Mouse (Mus musculus) liver, embryonic 12.5 days (tissue): ENCODE results near the gene Moxd1. TPM values are rescaled to one million over a fixed set of nuclear protein-coding genes. Genes with fewer than 3 reads are reported as not detected.

ENCODE experiments used
- ATAC-seq: fragments of 200-750 bp; cut with Nextera tagmentation; 2 replicates; pipeline ENCODE4 v1.8.0; 2017; ENCODE audit warnings: moderate number of reproducible peaks, mild to moderate bottlenecking, moderate library complexity
- H3K27ac ChIP-seq: fragments of 300-500 bp; sonication (generic); 2 replicates; pipeline ENCODE4 v1.5.1; 2016; ENCODE audit warnings: mild to moderate bottlenecking
- H3K27me3 ChIP-seq: fragments of 300-500 bp; sonication (generic); replicated peaks from 2 replicates; pipeline ENCODE4 v1.6.1; 2016; ENCODE audit warnings: mild to moderate bottlenecking, moderate library complexity
- H3K36me3 ChIP-seq: fragments of 300-500 bp; sonication (generic); 2 replicates; pipeline ENCODE4 v1.6.1; 2016; ENCODE audit warnings: mild to moderate bottlenecking, moderate library complexity
- H3K4me1 ChIP-seq: fragments of 300-500 bp; sonication (generic); 2 replicates; pipeline ENCODE4 v1.6.1; 2016
- H3K4me2 ChIP-seq: fragments of 300-500 bp; sonication (generic); 2 replicates; pipeline ENCODE4 v1.6.1; 2016; ENCODE audit warnings: mild to moderate bottlenecking, moderate library complexity
- H3K4me3 ChIP-seq: fragments of 300-500 bp; sonication (generic); 2 replicates; pipeline ENCODE4 v1.5.1; 2016; ENCODE audit warnings: mild to moderate bottlenecking, moderate library complexity
- H3K9ac ChIP-seq: fragments of 300-500 bp; sonication (generic); 2 replicates; pipeline ENCODE4 v1.6.1; 2016; ENCODE audit warnings: mild to moderate bottlenecking, moderate library complexity
- H3K9me3 ChIP-seq: fragments of 300-500 bp; sonication (generic); replicated peaks from 2 replicates; pipeline ENCODE4 v1.6.1; 2016; ENCODE audit warnings: mild to moderate bottlenecking, moderate library complexity
- WGBS: fragments of 180-500 bp; shearing (Covaris S2); methylation state at CpG from one replicate; pipeline ENCODE4 v1.1.7; 2016; ENCODE audit not compliant: insufficient replicate concordance; 5-methylcytosine and 5-hydroxymethylcytosine counted together
- polyA plus RNA-seq: library from polyadenylated mRNA; unstranded; fragments of >200 nt; fragmentation: Nextera tagmentation; extraction: Ambion mirVana; gene quantifications from 2 replicates; pipeline ENCODE4 v1.2.1, GENCODE M21; 2016

Moxd1 gene
- polyA plus RNA-seq, 1 experiment from 2014 or later, result 1.0 TPM

DNA sequence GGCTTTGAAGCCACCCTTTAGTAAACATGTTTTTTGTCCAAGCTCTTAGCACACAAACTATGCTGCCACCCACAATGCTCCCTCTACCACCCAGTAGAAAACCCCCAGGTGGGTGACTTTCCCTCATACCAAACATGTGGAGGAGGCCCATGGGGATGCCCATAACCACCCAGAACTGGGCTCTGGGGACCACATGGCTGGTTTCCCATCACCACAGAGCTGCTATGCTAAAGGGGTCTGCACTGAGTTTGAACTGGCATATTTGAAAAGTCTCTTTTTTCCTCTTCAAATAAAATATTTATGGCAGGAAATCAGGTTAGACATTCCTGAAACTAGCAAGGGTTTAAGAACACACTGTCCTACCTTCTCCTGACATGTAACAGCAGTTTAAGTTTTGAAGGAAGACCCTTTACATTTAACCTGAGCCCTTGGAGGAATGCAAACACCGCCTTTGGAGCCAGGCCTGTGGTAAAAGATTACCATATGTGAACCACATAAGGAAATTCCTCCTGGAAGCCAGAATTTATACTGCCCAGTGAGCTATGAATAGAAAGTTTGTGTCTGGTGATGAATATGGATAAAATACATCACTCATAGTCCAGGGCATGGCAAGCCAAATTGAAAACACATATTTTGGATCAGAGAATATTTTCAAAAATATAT, 117.4 kb downstream of the Moxd1 start:
- Histone ChIP-seq H3K4me2 (no peak overlapping the region), H3K27ac (no peak overlapping the region), H3K36me3 (no peaks in the 10 kb centered on the region), H3K4me1 (no peaks in the 10 kb centered on the region), H3K27me3 (no peaks in the 10 kb centered on the region), H3K9me3 (no peaks in the 10 kb centered on the region), H3K4me3 (no peak overlapping the region), H3K9ac (no peak overlapping the region)
- whole genome bisulfite sequencing, result 48% methylated on average over 1 of the region's 1 CpGs
- no peak for ATAC-seq

DNA sequence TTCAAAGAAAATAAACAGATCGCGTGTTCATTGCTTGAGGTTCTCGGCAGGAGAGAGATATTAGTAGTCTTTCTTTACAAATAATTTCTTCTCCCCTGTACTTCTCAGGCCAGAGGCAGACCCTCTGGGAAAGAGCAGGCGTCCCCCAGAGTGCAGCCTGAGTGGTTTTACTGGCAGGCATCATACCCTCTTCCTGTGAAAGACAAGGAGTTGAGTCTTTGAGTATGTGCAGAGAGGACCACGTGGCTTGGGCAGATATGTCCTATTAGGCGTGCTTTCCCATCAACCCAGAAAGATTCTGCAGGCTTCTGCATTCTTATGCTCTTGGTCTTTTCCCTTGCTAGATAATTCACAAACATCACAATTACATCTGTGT, 117.9 kb downstream of the Moxd1 start:
- no peaks in the 10 kb centered on the region for H3K4me1 ChIP-seq
- no peak overlapping the region for H3K27ac ChIP-seq
- no peaks in the 10 kb centered on the region for H3K27me3 ChIP-seq
- WGBS, result 68% methylated on average over 6 of the region's 6 CpGs
- ATAC-seq, result no peak
- no peaks in the 10 kb centered on the region for H3K36me3 ChIP-seq
- H3K4me3 ChIP-seq, result no peak overlapping the region
- H3K9ac ChIP-seq, result no peak overlapping the region
- no peak overlapping the region for H3K4me2 ChIP-seq
- no peaks in the 10 kb centered on the region for H3K9me3 ChIP-seq

DNA sequence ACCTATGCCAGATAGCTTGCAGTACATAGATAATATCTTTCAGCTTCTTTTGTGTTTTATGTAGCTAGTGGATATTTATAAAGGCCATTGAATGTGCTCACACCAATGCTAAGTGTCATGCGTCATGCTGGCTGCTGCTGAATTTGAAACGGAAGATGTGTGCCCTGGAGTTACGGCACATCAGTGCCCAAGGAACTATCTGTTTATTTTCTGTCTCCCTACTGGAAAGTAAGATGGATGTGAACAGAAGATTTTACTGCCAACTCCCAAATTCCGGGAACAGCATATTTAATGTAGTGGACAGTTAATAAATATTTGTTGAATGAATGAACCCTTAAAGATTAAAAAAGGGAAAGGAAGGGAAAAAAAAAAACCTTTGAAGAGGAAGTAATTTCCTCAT, 119.8 kb downstream of the Moxd1 start:
- Histone ChIP-seq H3K27ac (no peak overlapping the region), H3K27me3 (no peaks in the 10 kb centered on the region), H3K36me3 (no peaks in the 10 kb centered on the region), H3K9me3 (no peaks in the 10 kb centered on the region), H3K9ac (no peak overlapping the region), H3K4me2 (no peak overlapping the region), H3K4me1 (no peaks in the 10 kb centered on the region), H3K4me3 (no peak overlapping the region)
- ATAC-seq, result no peak
- 64% methylated on average over 4 of the region's 4 CpGs for WGBS

Other genes with a start within 250 kb of the Moxd1 start
- gene Taar6, start 237.9 kb upstream of the Moxd1 start, polyA plus RNA-seq, result not detected in 2 replicates
- gene Taar7a, start 230.0 kb upstream of the Moxd1 start, polyA plus RNA-seq, result not detected in 2 replicates
- not detected in 2 replicates for gene Taar7b, start 223.6 kb upstream of the Moxd1 start, polyA plus RNA-seq
- not detected in 2 replicates for gene Taar7d, start 196.3 kb upstream of the Moxd1 start, polyA plus RNA-seq
- not detected in 2 replicates for gene Taar7e, start 185.9 kb upstream of the Moxd1 start, polyA plus RNA-seq
- gene Taar7f, start 174.0 kb upstream of the Moxd1 start, polyA plus RNA-seq, result not detected in 2 replicates
- not detected in 2 replicates for gene Taar8a, start 147.0 kb upstream of the Moxd1 start, polyA plus RNA-seq
- not detected in 2 replicates for gene Taar8b, start 131.2 kb upstream of the Moxd1 start, polyA plus RNA-seq
- not detected in 2 replicates for gene Taar8c, start 121.6 kb upstream of the Moxd1 start, polyA plus RNA-seq
- gene Taar9, start 114.0 kb upstream of the Moxd1 start, polyA plus RNA-seq, result not detected in 2 replicates
- 34.0 TPM in 2 replicates for gene Stx7, start 74.2 kb upstream of the Moxd1 start, polyA plus RNA-seq